Mouse (Mus musculus) brain, embryonic 18.5 days (tissue): ENCODE data around the gene Wfdc2.

Source experiments
- DNase-seq: peaks from one replicate; pipeline ENCODE4 v3.0.0-alpha.2; 2012; ENCODE audit warnings: low read depth, low spot score

Gene Wfdc2

DNA sequence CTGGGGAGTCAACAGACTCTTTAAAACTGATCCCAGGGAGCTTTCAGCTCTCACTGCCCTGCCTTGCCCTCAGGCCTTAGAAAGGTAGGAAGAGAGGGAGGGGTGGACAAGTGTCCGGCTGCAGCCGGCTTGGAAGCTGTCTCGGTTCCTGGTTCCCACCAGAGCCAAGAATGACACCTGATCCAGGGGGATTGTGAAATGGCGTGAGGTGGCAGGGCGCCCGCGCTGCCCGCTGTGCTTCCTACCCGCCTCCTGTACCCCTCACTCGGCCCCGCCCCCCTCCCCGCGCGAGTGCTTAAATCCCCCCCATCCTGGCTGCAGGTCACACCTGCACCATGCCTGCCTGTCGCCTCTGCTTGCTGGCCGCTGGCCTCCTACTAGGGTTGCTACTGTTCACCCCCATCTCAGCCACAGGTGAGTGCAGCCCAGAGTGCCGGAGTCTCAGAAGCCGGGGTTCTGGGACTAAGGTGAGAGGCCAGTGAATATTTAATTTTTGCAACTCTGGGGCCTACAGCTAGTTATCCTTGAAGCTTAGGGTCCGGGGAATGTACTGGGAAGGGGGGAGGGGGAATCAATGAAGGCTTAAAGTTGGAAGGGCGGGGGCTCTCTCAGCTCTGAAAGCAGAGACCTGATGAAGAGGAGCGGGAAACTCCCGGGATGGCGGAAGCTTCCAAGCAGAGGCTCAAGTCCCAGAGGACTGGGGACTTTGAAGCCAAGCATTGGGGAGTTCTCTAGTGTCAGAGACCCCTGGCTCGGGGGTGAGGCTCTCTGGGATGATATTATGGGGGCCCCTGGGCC is at the start of gene Wfdc2:
TSS of gene Wfdc2 (plus strand) at position 23 of the 798 bp plus-strand sequence.
- DNase-seq, result no peak

DNA sequence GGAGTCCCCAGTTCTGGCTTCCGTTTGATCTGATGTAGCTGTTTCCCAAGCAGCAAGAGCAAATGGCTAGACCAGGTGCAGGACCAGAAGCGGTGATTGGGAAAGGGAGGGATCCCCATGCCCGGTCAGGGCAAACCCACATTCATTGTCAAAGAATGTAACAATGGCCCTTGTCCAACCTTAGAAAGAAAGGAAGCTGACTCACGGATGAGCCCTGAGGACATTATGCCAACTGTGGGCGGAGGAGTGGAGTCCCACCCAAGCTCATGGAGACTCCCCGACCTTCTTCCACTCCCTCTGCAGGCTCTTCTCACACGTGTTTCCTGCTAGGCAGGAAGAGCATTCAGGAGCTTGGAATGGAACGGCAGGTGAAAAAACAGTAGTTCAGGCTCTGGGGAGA is 48.8 kb upstream of the Wfdc2 start:
- no peak for DNase-seq

DNA sequence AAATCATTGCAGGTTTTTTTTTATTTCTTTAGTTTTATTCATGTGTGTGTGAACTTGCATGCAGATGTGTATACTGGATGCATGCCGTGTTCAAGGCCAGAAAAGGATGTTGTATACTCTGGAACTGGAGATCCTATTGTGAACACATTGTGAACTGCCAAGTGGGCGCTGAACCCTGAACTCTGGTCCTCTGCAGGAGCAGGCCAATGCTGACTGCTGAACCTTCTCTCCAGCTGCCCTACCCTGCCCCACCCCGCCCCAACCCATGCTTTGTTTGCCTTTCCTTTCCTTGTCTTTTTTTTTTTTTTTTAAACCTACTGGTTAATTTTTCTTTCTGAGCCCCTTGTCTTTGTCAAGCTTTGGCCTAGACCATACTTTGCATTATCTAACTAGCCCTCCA is 47.3 kb upstream of the Wfdc2 start:
- no peak for DNase-seq

DNA sequence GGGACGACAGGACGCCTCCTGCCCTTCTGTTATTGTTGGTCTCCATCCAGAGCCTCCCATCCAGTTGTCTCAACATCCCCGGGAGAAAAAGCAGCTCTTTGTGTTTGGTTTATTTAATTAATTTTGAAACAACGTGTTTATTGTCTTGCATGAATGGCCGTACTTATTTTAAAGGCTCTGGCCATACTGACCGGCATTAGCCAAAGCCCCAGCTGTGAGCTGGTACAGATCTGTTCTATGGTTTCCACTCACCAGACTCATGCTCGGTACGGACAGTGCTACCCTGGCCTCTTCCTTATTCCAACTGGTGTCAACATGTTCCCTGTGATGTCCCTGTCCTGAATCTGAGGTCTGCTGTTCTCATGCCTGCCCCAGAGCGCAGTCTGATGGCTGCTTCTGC is 46.3 kb upstream of the Wfdc2 start:
- DNase-seq, result no peak

DNA sequence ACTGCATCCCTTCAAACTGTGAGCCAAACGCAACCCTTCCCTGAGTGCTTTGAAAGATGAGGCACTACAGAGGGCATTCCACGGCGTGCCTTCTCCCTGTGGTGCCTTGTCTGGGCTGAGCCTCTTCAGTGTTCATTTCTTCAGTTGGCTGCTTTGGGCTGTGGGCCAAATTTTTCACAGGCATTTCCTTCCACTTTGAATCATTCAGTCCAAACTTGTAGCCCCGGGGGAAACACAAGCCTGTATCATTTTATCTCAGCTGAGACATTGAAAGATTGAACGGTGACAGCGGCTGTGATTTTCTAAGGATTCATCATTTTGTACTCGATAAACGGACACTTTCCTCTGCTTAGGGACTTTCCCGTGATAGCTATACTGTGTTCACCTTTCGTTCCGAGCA is 45.6 kb upstream of the Wfdc2 start:
- no peak for DNase-seq

DNA sequence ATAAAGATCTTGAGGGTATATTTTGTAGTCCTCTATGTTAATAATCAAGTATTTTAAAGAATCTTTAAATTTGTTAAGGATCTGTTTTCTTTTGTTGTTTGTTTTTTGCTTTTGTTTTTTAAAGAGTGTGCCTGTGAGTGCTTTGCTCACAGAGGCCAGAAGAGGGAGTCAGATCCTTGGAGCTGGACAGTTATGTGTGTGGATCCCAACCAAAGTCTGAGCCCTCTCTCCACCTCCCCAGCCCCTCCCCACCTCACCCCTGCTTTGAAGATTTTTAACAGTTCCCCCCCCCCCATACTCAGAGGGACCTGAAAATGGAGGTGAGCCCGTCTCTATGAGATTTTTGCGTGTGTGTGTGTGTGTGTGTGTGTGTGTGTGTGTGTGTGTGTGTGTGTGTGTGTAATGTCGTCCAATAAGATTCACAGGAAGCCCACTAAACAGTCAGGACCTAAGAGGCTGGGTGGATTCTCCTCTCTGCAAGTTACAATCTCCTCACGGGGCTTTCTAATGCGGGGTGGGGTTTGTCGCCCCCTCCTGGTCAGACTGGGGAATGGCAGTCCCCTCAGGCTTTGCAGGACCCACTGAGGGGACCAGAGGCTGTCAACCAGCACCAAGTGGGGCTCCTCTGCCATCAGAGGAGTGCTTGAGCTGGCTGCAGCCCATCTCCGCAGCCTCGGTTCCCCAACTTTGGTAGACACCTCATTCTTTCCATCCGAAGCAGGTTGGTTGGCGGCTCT is 44.6 kb upstream of the Wfdc2 start:
- DNase-seq, result no peak

DNA sequence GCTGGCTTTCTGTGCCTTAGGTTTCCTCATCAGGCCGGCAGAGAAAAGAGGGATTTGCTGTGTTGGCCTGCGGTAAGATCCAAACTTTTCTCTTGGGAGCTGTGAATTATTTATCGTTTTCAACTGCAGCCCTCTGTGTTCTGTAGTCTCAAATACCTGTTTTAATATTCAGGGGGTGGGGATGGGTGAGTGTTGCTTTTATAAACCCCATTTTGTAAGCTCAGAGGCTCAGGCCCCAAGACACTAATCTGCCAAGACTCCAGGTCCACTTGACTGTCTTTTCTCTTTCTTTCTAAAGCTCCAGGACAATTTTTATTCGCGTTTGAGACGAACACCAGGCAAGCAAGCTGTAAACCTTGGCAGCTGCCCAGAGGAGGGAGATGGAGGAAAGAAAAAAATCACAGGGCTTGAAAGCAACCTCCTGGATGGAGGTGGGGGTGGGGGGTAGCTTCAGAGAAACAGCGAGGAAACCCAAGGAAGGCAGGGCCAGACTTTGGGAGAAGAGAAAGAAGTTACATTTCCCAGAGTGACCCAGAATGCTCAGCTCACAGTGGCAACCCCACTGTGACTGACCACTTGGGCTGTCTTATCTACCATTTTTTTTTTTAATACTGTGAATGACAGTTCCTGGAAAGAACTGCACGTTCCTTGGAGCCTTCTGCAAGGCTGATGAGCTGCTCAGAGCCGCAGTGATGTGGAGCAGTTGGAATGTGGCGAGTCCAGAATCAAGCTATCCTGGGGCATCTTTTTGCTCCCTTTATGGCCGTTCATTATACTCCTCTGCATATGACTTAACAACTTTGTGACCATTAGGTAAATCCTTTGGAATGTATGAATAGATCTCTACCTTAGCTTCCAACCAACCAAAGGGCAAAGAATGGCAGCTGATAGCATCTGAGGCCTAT is 43.7 kb upstream of the Wfdc2 start:
- DNase-seq, result no peak

DNA sequence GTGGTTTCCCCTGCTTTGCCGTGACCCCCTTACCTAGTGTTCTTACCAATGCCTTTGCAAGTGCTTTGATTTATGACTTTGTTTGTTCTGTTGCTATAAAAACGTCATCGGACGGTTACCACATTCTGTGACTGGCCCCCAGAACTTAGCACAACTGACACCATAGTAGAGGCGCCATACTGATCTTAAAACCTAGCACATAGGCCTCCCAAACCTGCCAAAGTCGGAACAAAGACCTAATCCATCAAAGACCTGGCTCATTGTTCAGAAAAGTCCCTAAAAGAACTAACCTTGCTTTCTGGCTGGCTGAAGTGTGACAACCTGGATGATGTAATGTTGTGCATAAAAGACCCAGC is 43.1 kb upstream of the Wfdc2 start:
- no peak for DNase-seq

DNA sequence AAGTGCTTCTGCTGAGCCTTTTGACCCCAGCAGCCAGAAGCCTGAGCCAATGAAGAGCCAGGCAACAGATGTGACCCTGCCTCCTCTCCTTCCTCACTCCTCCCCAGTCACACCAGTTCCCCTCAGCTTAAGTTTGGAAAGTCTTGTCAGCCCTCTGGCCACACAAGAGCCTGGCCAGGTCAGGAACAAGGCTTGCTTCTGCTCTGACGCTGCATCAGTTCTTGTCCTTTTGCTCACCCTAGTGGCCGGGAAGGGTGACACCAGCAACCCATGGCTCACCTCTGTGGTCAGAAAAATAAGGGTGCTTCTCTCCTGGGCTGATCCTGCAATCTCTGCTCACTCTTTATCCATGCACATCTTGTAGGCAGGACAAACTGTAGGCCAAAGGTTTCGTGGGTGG is 41.4 kb upstream of the Wfdc2 start:
- no peak for DNase-seq

DNA sequence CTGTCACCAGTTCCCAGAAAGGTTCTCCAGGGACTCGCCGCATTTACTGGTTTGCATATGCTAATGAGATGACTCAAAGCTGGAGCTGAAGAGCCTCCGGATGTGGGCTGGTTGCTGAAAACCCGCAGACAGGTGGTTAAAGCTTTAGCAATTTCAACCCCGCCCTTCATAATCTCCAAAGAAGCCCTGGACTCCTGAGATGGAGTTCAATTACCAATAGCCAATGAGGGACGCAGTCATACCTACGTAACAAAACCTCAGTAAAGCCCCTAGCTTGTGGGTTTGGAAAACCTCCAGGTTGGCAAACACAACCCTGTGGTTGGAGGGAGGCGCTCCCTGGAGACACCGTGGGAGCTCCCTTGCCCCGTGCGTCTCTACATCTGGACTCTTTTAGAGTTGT is 40.4 kb upstream of the Wfdc2 start:
- DNase-seq, result no peak

DNA sequence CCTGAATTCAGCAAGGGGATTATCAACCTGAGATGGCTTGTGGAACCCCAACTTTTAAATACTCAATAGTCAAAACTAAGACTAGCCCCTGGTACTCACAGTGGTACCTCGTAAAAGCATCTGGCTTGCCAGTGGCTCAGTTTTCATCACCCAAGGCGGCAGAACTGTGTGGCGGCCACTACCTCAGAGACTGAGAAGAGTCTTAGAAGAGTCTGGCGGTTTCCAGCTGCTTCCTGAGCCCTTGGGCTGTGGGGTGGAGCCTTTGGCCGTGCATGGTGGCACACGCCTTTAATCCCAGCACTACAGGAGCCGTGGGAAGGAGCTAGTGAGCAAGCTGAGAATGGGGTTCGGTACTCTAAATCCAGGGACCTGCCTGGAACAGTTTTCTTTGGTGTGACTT is 39.9 kb upstream of the Wfdc2 start:
- no peak for DNase-seq

DNA sequence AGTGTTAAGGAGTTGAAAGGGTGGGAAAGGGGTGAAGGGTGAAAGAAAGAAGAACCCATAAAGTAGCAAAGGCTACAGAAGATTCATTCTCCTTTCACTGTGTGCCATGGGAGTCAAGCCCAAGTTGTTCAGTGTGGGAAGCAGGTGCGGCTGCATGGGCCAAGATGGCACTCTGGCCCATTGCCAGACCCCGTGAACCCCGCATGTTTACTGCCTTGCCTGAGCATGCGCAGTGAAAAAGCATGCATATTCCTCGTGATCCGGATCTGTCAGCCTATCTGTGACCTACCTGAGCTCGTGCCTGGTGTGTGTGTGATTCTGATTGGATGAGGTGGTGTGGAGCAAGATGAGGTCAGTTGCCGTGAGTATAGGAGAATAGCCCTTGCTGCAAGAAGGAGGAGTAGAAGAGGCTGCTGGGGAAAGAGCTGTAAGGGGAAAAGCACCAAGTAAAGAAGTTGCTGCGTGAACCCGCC is 38.9 kb upstream of the Wfdc2 start:
- DNase-seq, result no peak

DNA sequence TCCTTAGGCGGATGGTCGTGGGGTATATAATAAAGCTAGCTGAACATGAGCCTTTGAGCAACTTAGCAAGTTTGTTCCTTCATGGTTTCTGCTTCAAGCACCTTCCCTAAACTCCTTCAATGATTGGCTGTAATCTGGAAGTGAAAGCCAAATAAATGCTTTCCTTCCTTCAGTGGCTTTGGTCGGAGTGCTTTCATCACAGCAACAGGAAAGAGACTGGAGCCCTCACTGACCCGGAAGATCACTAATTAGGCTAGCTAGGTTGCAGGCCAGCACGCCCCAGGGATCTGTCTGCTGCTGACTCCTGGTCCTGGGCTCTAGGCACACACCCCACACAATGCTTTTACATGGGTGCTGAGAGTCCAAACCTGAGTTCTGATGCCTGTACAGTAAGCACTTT is 33.7 kb upstream of the Wfdc2 start:
- no peak for DNase-seq

DNA sequence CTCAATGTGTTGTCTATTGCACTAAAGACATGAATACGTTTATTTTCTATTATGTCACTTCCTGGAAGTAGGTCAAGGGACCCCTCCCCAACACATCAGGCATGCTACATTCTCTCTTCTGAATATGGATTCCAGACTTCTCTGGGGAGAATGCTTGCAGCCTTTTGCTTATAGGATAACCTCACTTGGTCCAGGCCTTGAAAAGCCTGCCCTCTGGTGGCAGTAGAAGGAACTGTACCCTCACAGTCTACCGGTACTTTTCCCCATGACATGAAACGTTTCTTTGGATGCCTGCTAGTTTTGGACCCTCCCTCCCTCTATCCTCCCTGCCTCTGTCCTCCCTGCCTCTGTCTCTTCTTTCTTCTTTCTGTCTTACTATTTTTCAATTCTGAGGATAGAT is 31.0 kb upstream of the Wfdc2 start:
- no peak for DNase-seq

DNA sequence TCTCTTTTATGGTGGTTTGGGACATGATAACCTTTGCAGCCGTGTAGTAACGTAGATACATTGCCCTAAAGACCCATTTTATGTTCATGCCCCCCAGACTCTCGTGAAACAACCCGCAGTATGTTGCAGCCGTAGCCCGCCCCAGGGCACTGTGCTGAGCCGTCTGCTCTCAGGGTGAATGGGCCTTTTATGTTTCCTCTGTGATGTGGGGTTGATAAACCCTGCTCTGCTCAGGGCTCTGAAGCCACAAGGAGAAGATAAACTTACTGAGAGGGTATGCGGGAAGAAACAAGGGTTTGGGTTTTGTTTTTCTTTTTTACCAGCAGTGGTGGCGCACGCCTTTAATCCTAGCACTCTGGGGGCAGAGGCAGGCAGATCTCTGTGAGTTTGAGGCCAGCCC is 27.9 kb upstream of the Wfdc2 start:
- DNase-seq, result no peak

DNA sequence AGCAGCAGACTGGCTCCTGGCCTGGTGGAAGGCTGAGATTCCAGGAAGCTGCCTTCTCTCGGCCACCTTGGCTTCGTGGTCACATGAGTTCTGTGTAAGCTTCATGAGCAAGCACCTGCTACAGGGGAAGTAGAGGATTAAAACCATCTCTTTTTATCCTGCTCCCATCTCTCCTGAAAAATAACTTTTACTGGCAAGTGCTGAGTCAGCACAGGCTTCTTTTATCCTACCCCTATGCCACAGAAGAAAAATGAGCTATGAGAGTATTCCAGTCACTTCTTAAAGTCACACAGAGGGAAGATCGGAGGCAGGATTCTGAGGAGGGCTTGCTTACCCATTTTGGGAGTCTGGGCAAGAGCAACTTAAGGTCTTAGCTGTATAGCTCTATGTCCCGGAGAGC is 25.2 kb upstream of the Wfdc2 start:
- DNase-seq, result no peak

DNA sequence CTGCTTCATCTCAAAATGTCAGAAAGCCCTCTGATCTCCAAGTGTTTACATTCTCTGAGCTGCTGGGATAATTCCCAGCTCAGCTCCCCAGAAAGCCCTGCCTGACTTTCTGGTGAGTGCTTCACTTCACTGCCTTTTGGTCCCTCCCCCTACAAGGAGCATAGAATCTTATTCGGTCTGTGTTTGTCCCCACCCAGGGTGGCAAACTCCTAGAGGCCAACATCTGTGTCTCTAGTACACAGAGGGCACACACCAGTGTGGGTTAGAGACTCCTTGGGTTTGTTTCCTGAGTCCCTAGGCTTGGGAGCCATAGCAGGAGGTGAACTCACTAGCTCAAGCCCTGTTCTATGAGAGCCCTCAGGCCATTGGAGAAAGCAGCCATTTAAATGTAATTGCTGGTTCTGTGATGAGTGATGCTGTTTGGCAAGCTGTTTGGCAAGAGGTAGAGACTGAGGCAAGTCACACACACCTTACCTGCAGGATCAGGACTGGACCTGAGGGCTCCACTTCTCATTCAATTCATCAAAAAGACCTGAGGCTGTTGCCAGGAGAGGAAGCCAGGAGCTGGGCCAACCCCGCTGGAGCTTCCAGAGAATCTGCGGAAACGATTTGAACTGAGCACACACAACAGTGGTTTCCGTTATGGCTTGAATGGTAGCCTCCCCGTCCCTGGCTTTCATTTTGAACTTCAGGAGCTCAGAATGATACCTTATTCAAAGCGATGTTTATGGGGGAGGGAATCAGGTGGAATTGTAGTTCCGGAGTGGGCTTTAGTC is 21.4 kb upstream of the Wfdc2 start:
- DNase-seq, result no peak

DNA sequence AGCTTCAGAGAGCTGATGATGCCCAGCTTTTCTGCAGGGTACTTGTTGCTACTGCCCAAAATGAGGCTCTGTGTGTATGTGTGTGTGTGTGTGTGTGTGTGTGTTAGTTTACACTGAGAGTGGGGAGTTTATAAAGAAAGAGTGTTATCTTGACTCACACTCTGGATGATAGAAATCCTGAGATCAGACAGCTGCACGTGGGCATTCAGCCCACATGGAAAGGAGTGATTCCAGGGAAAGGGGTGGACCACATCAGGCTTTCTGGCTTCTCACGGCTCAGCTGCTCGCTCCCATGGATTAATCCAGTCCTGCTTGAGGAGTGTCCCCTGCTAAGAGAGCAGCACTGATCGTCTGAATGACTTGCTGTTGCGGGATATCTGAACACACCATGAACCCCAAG is 20.1 kb upstream of the Wfdc2 start:
- DNase-seq, result no peak

DNA sequence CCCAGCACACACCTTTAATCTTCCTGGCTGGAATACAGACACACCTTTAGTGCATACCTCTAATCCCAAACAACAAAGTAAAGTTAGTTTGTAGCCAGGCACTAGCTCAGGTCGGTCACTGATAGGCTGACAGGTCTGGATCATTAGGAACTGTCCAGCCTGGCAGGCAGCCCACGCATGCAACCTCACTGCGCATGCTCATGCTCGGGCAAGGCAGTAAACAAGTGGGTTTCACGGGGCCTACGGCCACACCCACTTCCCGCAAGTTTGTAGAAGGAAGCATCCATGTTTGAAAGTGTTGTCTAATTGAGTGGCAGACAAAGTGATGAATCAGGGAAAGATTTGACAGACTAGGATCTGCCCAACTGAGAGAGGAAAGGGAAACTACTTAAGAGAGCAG is 19.6 kb upstream of the Wfdc2 start:
- DNase-seq, result no peak

DNA sequence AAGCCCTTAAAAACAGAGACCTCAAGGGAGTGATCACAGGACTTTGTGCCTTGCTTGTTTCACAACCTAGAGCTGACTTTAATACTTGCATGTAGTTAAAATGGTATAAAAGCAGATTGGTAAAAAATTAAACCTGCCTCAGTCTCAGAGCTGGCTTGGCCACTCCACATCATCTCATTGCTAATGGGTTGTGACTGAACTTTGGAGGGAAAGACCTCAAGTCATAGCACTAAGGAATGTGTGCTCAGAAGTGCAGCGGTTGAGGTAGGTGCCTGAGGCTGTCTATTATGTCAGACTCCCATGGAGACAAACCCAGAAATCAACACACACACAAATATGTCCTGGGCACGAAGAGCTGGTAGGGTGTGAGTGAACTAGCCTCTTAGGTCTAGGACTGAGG is 18.5 kb upstream of the Wfdc2 start:
- DNase-seq, result no peak

DNA sequence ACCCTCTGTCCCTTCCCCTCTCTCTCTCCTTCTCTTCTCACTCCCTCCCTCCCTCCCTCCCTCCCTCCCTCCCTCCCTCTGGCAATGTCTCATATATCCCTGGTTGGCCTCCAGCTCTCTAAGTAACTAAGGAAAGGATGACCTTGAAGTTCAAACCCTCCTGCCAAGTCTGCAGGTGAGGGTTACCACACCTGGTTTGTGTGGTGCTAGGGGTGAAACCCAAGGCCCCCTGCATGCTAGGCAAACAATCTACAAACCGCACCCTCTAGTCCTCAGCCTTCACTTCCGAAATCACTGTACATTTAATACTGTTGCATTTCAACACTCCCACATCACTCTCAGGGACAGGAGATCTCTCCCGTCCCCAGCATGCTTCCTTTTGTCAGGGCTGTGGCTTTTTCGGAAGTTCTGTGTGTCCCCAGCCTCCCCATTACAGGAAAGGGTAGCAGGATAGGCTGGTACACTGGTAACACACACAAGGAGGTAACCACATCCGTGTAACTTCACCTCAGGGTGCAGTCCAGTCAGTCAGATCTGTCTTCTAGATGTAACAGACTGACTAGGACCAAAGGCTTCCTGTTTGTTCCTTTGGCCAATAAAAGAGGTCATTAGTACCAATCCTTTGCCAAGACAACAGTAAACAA is 17.6 kb upstream of the Wfdc2 start:
- DNase-seq, result no peak
